Mouse (Mus musculus): ENCODE results near the gene Myzap. TPM values are rescaled to one million over a fixed set of nuclear protein-coding genes. Genes with fewer than 3 reads are reported as not detected.
A peak's percentile ranks its signal among the peaks of the same experiment; 100 is the strongest.
"Not testable (repeated sequence)": the region's sequence is repeated elsewhere in the genome, so short reads cannot be mapped to it uniquely, and the experiment has no call there.

Gene Myzap
- polyA plus RNA-seq, 1 experiment from 2014 or later: 4.0 TPM

GRCm38 (mm10) chr9:71624793-71625495, 32.8 kb upstream of the Myzap start:
- Histone ChIP-seq H3K9ac (no peak overlapping the region), H3K27ac (no peak overlapping the region), H3K9me3 (ENCODE audit: control insufficient read depth, low read length) (no peaks in the 10 kb centered on the region), H3K4me2 (replicated peaks) (no peak overlapping the region), H3K4me1 (replicated peaks; ENCODE audit: control insufficient read depth, insufficient read depth, low read length) (no peaks in the 10 kb centered on the region), H3K4me3 (replicated peaks; ENCODE audit: low read length) (no peak overlapping the region), H3K36me3 (replicated peaks; ENCODE audit: control insufficient read depth, insufficient read depth) (no peaks in the 10 kb centered on the region), H3K27me3 (ENCODE audit: control insufficient read depth, insufficient read depth, low read length) (no peaks in the 10 kb centered on the region)
- 55% methylated on average over 10 of the region's 10 CpGs for WGBS
- peak; percentile 37 for DNase-seq (ENCODE audit: low spot score)
- ATAC-seq (ENCODE audit: low FRiP score): no peak

GRCm38 (mm10) chr9:71623871-71624569, 31.9 kb upstream of the Myzap start:
- WGBS: 42% methylated on average over 4 of the region's 4 CpGs
- no peak for ATAC-seq (ENCODE audit: low FRiP score)
- Histone ChIP-seq H3K4me1 (replicated peaks; ENCODE audit: control insufficient read depth, insufficient read depth, low read length) (no peaks in the 10 kb centered on the region), H3K9me3 (ENCODE audit: control insufficient read depth, low read length) (no peaks in the 10 kb centered on the region), H3K27ac (no peak overlapping the region), H3K27me3 (ENCODE audit: control insufficient read depth, insufficient read depth, low read length) (no peaks in the 10 kb centered on the region), H3K4me3 (replicated peaks; ENCODE audit: low read length) (no peak overlapping the region), H3K9ac (no peak overlapping the region), H3K4me2 (replicated peaks) (no peak overlapping the region), H3K36me3 (replicated peaks; ENCODE audit: control insufficient read depth, insufficient read depth) (no peaks in the 10 kb centered on the region)
- peak; percentile 74 for DNase-seq (ENCODE audit: low spot score)

DNA sequence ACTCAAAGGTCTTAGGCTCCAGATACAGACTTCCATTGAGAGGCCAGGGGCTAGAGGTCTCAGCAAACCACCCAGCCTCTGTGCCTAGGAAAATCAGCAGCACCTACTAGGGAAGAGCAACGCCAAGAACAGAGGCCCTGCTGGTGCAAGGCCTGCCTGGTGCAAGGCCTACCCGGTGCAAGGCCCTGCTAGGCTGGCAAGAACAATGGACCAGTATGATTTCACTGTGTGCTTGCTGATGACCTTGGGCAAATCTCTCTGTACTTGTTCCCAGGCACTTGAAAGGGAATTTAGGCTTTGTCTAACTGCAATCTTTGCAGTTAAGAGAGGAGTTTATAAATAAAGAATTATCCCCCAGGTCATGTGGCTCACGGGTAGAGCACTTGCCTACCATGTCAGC, 30.4 kb upstream of the Myzap start:
- Histone ChIP-seq H3K4me3 (replicated peaks; ENCODE audit: low read length) (no peak overlapping the region), H3K27ac (no peak overlapping the region), H3K4me2 (replicated peaks) (no peak overlapping the region), H3K27me3 (ENCODE audit: control insufficient read depth, insufficient read depth, low read length) (no peaks in the 10 kb centered on the region), H3K9ac (no peak overlapping the region), H3K9me3 (ENCODE audit: control insufficient read depth, low read length) (no peaks in the 10 kb centered on the region), H3K4me1 (replicated peaks; ENCODE audit: control insufficient read depth, insufficient read depth, low read length) (no peaks in the 10 kb centered on the region), H3K36me3 (replicated peaks; ENCODE audit: control insufficient read depth, insufficient read depth) (no peaks in the 10 kb centered on the region)
- WGBS: 84% methylated on average over 3 of the region's 3 CpGs
- ATAC-seq (ENCODE audit: low FRiP score): no peak
- DNase-seq (ENCODE audit: low spot score): no peak

DNA sequence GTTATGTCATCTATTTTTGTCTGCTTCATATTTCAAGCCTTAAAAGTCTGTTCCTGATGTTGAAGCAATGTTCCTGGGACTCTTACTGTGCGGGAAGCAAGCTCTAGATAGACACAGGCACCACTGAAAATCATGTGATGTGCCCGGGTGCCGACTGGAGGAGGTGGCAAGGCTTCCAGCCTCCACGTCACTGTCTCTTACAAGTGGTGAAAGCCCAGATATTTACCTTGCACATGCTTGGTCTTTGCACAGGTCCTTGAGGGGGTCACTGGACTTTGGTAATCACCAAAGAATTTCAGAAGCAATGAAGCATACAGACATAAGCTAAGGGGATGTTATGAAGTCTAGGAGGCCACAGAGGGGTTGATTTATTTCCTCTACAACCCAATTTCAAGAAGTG, 29.8 kb upstream of the Myzap start:
- H3K27ac ChIP-seq: no peak overlapping the region
- WGBS: 93% methylated on average over 4 of the region's 4 CpGs
- H3K4me3 ChIP-seq (replicated peaks; ENCODE audit: low read length): no peak overlapping the region
- H3K27me3 ChIP-seq (ENCODE audit: control insufficient read depth, insufficient read depth, low read length): no peaks in the 10 kb centered on the region
- H3K36me3 ChIP-seq (replicated peaks; ENCODE audit: control insufficient read depth, insufficient read depth): no peaks in the 10 kb centered on the region
- no peaks in the 10 kb centered on the region for H3K9me3 ChIP-seq (ENCODE audit: control insufficient read depth, low read length)
- DNase-seq (ENCODE audit: low spot score): no peak
- ATAC-seq (ENCODE audit: low FRiP score): no peak
- H3K4me2 ChIP-seq (replicated peaks): no peak overlapping the region
- no peaks in the 10 kb centered on the region for H3K4me1 ChIP-seq (replicated peaks; ENCODE audit: control insufficient read depth, insufficient read depth, low read length)
- no peak overlapping the region for H3K9ac ChIP-seq

GRCm38 (mm10) chr9:71620116-71620515, 28.0 kb upstream of the Myzap start:
- not testable (repeated sequence) for ATAC-seq (ENCODE audit: low FRiP score); H3K4me1 ChIP-seq (replicated peaks; ENCODE audit: control insufficient read depth, insufficient read depth, low read length); H3K27me3 ChIP-seq (ENCODE audit: control insufficient read depth, insufficient read depth, low read length); H3K4me3 ChIP-seq (replicated peaks; ENCODE audit: low read length); H3K27ac ChIP-seq; H3K4me2 ChIP-seq (replicated peaks); H3K36me3 ChIP-seq (replicated peaks; ENCODE audit: control insufficient read depth, insufficient read depth); H3K9ac ChIP-seq; H3K9me3 ChIP-seq (ENCODE audit: control insufficient read depth, low read length); DNase-seq (ENCODE audit: low spot score)
- 89% methylated on average over 5 of the region's 5 CpGs for WGBS

GRCm38 (mm10) chr9:71617363-71617762, 25.2 kb upstream of the Myzap start:
- WGBS: 51% methylated on average over 8 of the region's 8 CpGs
- Histone ChIP-seq H3K27ac (no peak overlapping the region), H3K27me3 (ENCODE audit: control insufficient read depth, insufficient read depth, low read length) (no peaks in the 10 kb centered on the region), H3K9ac (no peak overlapping the region), H3K36me3 (replicated peaks; ENCODE audit: control insufficient read depth, insufficient read depth) (no peaks in the 10 kb centered on the region), H3K9me3 (ENCODE audit: control insufficient read depth, low read length) (no peaks in the 10 kb centered on the region), H3K4me1 (replicated peaks; ENCODE audit: control insufficient read depth, insufficient read depth, low read length) (no peaks in the 10 kb centered on the region), H3K4me3 (replicated peaks; ENCODE audit: low read length) (no peak overlapping the region), H3K4me2 (replicated peaks) (no peak overlapping the region)
- no peak for DNase-seq (ENCODE audit: low spot score)
- ATAC-seq (ENCODE audit: low FRiP score): no peak

DNA sequence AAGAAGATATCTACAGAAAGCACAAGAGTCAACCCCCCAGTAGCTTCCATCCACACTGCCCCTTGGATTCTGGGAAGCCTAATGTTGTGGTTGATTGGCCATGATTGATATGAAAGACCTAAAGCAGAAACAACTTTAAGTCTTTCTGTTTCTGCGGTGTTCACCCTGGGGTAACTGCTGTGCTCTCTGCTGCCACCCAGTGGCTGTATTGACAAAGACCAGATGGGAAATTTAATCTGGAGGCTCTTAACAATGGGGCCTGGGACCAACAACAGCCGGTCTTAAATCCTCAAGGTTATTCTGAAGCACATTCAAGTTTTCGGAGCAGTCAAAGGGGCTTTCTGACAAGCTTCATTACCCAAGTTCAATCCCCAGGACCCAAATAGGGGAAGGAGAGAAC, 24.0 kb upstream of the Myzap start:
- no peak overlapping the region for H3K9ac ChIP-seq
- WGBS: 8% methylated on average over 3 of the region's 3 CpGs

DNA sequence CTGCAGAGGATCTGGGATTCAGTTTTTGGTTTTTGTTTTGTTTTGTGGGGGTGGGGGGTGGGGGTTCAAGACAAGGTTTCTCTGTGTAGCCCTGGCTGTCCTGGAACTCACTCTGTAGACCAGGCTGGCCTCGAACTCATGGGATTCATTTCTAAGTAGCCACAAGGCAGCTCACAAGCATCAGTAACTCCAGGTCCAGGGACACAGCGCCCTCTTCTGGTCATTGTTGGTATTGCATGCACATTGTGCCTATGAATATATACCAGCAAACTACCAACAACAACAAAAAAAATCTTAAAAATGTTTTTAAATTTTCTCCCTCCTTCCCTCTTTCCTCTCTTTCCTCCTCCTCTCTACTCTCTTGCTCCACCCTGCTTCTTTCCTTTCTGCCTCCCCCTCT, 22.5 kb upstream of the Myzap start:
- ATAC-seq (ENCODE audit: low FRiP score): no peak
- Histone ChIP-seq H3K36me3 (replicated peaks; ENCODE audit: control insufficient read depth, insufficient read depth) (no peaks in the 10 kb centered on the region), H3K27me3 (ENCODE audit: control insufficient read depth, insufficient read depth, low read length) (no peaks in the 10 kb centered on the region), H3K4me2 (replicated peaks) (no peak overlapping the region), H3K27ac (no peak overlapping the region), H3K4me1 (replicated peaks; ENCODE audit: control insufficient read depth, insufficient read depth, low read length) (no peaks in the 10 kb centered on the region), H3K9ac (no peak overlapping the region), H3K9me3 (ENCODE audit: control insufficient read depth, low read length) (no peaks in the 10 kb centered on the region), H3K4me3 (replicated peaks; ENCODE audit: low read length) (no peak overlapping the region)
- no peak for DNase-seq (ENCODE audit: low spot score)
- WGBS: 20% methylated on average over 2 of the region's 2 CpGs

More for the DNA sequence above, 24.0 kb upstream of the Myzap start:
- Histone ChIP-seq H3K4me1 (replicated peaks; ENCODE audit: control insufficient read depth, insufficient read depth, low read length) (no peaks in the 10 kb centered on the region), H3K4me3 (replicated peaks; ENCODE audit: low read length) (no peak overlapping the region), H3K4me2 (replicated peaks) (no peak overlapping the region), H3K27ac (no peak overlapping the region), H3K36me3 (replicated peaks; ENCODE audit: control insufficient read depth, insufficient read depth) (no peaks in the 10 kb centered on the region), H3K27me3 (ENCODE audit: control insufficient read depth, insufficient read depth, low read length) (no peaks in the 10 kb centered on the region), H3K9me3 (ENCODE audit: control insufficient read depth, low read length) (no peaks in the 10 kb centered on the region)
- ATAC-seq (ENCODE audit: low FRiP score) (no peak), DNase-seq (ENCODE audit: low spot score) (peak; percentile 87)

- Histone ChIP-seq H3K4me3 (replicated peaks; ENCODE audit: low read length) (no peak overlapping the region), H3K27ac (no peak overlapping the region), H3K27me3 (ENCODE audit: control insufficient read depth, insufficient read depth, low read length) (no peaks in the 10 kb centered on the region), H3K9me3 (ENCODE audit: control insufficient read depth, low read length) (no peaks in the 10 kb centered on the region), H3K9ac (no peak overlapping the region), H3K36me3 (replicated peaks; ENCODE audit: control insufficient read depth, insufficient read depth) (no peaks in the 10 kb centered on the region), H3K4me1 (replicated peaks; ENCODE audit: control insufficient read depth, insufficient read depth, low read length) (no peaks in the 10 kb centered on the region), H3K4me2 (replicated peaks) (no peak overlapping the region)
- DNase-seq (ENCODE audit: low spot score) (no peak), ATAC-seq (ENCODE audit: low FRiP score) (no peak)
- 90% methylated on average over 6 of the region's 6 CpGs for WGBS
These were observed 20.8 kb upstream of the Myzap start for GRCm38 (mm10) chr9:71612981-71613380.

Measured in hindbrain, embryonic 14.5 days (tissue).